Mouse (Mus musculus): ENCODE data around the gene Wwtr1.

Gene Wwtr1

DNA sequence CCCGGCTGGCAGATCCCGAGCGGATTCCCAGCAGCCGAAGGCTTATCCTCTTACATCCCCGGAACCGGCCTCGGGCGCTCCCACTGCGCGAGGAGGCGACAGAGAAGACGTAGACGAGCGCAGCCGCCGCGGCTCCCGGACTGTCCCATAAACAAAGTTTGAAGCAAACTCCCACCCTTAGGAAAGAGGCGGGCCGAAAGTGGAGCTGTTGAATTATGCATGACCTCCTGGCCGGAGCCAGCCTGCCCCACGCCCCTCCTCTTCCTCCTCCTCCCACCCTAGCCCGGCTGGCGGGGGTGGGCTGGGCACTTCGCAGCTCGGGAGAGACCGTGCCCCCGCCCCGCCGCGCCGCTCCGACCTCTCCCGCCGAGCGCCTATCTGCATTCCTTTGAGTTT, at the start of gene Wwtr1:
Gene Wwtr1 (minus strand): TSS at position 251 of the 396 bp plus-strand sequence.
- DNase-seq (ENCODE audit: low spot score) = peak; percentile 96

DNA sequence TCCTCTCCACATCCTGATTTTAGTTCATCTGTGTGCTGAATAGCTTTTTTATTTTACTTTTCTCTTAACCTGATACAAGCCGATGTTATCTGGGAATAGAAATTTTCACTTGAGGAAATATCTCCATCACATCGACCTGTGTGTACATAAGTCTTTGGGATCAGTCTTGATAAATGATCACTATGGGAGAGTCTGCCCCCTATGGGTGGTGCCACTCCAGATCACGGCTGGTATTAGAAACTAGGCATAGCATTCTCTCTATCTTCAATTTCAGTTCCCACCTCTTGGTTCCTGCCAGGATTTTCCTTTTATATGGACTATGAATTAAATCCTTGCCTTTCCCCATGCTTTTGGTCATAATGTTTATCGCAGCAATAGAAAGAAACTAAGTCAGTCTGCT, 44.0 kb upstream of the Wwtr1 start:
- no peak for DNase-seq (ENCODE audit: low spot score)

DNA sequence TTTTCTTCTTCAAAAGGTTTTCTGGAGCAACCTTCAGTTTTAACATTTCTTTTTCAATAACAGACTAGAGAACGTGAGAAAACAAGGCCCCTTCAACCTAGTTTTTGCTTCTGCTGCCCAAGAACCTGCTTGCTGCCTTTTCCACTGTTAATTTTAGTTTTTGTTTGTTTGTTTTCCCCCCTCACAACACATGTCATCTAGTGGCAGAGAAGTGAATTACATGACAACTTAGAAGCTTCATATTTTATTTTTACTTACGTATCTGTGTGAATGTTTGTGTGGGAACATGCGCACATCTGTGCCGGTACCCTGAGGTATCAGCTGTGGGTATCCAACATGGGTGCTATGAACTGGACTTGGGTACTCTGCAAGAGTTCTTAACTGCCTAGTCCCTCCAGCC, 39.9 kb upstream of the Wwtr1 start:
- no peak for DNase-seq (ENCODE audit: low spot score)

DNA sequence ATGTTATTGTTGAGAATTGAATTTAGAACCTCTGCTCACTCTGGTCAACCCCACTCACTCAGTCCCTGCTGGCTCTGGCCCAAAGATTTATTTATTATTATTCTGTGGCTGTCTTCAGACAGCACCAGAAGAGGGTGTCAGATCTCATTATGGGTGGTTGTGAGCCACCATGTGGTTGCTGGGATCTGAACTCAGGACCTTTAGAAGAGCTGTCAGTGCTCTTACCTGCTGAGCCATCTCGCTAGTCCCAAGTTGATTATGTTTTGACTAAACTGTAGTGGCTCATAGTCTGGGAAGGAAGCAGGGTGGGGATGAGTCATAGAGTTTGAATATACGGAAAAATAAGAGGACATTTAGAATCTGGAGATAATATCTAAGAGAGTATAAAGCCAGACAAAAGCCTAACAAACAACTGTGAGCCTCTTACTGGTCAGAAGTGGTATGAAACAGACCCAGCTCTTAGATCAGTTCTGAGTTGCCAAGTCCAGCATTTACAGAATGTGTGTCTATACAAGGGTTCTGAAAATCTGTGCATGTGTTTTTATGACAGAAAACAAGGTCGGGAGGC, 36.8 kb upstream of the Wwtr1 start:
- no peak for DNase-seq (ENCODE audit: low spot score)

DNA sequence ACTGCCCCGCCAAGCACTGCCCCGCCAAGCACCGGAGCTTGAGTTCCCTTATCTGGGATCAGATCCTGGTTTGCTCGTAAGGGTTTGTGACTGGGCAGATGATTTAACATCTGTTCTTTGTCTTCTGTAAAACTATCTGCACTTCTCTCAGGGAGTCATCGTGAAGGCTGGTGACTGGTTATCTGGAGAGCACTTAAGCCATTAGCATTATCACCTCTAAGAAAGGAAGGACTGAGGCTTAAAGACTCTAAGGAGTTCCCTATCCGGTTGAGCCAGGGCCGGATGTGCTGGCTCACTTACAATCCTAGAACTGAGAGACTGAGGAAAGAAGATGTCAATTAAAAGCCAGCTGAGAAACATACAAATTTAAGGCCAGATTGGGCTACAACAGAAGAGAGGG, 36.1 kb upstream of the Wwtr1 start:
- DNase-seq (ENCODE audit: low spot score) = no peak

DNA sequence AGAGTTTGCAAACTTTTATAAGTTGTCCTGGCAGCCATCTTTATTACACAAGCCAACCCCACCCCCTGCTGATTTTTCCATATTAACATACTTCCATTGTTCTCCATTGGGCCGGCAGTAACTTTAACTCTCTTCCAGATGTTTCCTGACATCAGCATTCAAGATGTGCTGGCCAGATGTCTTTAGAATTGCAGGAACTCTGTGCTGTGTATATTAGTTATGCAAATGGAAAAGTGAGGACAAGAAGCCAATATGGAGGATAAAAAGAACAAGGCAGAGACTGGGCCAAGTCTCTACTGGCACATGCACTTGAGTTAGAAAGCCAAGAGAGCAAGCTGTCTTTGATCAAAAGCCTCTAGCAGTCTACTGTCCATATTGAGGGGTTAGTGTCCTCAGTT, 28.9 kb upstream of the Wwtr1 start:
- no peak for DNase-seq (ENCODE audit: low spot score)

DNA sequence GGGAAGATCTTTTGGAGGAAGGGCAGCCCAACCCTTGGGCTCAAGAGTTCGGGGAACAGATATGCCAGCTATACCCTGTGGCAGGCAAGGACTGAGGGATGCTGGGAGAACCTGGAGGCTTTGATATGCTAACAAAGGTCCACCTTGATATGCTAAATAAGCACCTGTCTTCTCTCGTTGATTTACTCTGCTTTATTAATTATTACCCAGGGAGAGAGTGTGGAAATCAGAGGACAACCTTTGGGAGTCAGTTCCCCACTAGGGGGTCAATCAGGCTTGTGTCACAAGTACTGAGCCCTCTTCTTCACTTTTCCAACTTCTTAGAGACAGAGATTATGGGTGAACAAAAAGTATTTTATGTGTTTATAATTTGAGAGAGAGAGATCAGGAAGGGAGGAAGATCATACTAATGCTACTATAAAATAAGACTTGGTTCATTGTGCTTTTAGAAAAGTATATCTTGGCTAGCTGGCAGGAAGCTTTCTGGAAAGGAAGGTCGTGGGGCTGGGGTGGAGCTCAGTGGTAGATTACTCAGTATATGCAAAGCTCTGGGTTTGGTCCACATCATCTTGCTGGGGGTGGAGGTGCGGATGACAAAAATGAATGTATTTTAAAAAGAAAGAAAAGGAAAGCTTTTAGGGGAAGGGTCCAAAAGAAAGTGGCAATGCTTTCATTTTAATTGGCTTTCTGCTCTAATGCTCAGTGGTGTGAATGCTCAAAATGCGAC, 28.3 kb upstream of the Wwtr1 start:
- DNase-seq (ENCODE audit: low spot score) = no peak

DNA sequence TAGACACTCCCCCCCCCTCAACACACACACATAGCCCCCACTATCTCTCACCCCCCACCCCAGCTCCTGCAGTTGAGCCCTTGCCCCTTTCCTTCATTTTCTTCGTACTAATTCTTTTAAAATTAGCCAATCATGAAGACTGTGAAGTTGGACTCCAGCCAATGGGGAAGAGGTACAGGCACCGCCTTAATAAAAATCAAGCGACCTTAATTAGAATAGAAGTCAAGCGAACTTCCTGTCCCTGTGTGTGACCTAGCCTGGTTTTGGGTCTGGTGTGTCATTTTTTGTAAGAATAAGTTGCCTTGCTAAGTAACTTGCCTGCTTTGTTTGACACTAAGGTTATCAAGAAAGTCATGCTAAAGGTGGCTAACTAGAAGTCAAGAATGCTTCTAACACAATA, 26.9 kb upstream of the Wwtr1 start:
- DNase-seq (ENCODE audit: low spot score) = no peak

DNA sequence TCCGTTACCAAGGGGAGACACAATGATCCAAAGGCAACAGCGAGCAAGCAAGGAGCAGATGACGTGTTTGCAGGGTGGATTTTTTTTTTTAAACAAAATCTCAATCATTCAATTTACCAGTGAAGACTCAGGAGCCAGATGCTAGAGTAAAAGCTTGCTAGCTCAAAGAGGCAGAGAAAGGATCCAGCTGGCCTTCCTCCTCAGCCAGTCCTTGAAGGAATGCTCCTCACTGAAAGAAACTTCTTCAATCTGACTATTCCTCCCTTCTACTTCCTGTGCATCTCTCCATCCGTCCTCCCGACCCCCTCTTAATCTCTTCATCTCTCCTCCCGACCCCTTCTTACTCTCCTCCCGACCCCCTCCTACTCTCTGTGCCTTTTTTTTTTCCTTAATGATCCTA, 20.9 kb upstream of the Wwtr1 start:
- no peak for DNase-seq (ENCODE audit: low spot score)

DNA sequence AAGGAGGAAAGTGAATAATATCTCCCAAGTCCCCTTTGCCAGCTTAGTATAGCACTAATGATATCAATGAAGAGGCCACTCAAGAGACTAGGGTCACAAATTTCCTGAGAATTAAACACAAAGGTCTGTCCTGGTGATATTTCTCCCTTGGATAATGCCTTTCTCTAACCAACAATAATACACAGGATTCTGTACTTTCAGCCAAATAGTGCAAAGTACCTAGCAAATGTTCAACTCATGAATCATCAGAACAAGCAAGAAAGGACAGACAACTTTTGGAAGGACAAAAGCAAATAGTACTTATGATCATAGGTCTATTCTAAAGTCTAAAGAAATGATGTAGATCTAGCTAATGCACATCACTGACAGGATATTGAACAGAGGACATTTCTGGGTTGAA, 19.8 kb upstream of the Wwtr1 start:
- DNase-seq (ENCODE audit: low spot score) = no peak

DNA sequence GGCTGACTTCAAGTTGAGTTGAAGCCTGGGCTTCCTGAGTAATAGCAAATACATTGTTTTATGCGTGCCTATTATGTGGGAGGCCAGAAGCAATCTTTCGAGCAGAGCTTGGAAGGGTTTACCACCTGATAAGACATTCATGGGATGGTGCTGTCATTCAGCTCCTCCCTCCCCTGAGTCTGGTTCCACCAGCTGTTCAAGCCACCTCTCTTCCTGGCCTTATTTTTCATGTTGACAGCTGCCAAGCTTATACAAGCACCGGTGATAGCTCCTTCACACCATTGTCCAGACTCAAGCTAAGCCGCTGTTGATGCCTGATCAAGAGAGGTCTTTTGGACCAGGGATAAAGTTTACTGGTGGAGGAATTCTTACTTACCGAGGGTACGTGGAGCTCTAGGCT, 10.3 kb upstream of the Wwtr1 start:
- DNase-seq (ENCODE audit: low spot score) = no peak

DNA sequence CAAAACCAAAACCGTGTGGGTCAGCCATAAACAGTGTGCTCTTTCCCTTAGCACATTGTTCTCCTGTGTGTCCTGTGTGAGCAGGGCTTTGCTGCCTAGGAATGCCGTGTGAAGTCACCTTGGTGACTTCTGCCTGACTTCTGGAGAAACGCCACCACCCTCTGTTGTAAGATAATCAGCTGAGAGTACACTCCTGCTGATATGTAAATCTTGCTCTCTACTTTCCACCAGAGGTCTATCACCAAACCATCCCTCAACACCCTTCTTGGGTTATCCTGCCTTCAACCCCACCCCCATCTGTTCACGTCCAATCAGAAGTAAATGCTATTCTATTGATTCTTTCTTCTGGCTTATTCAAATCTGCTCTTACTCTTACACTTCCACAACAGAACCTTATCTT, 7.8 kb upstream of the Wwtr1 start:
- no peak for DNase-seq (ENCODE audit: low spot score)

DNA sequence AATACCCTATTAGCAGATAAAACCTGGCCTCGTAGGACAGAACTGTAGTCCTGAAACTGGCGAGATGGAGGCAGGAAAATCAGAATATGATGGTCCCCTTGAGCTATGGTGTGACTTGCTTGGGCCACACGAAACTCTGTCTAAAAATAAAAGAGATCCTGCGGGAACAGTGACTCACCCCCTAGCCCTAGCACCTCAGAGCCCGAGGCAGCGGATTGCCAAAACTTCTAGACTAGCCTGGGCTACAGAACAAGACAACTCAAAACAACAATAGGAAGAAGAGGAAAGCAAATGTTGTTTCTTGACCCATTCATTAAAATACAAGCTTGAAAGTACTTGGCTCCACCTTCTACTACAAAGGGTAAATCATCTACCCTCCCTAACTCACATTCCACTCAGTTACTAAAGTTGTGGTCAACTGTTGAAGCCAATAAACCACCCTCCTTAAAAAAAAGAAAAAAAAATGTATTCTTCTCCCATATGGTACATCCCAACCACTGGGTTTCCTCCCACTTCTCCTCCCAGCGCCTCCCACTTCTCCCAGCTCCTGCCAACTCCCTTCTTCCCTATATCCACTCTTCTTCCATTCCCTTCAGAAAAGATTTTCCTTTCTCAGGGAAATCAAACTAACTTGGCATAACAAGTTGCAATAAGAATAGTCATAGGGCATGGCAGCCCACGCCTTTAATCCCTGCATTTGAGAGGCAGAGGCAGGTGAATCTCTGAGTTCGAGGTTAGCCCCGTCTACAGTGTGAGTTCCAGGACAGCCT, 4.9 kb upstream of the Wwtr1 start:
- DNase-seq (ENCODE audit: low spot score) = no peak

DNA sequence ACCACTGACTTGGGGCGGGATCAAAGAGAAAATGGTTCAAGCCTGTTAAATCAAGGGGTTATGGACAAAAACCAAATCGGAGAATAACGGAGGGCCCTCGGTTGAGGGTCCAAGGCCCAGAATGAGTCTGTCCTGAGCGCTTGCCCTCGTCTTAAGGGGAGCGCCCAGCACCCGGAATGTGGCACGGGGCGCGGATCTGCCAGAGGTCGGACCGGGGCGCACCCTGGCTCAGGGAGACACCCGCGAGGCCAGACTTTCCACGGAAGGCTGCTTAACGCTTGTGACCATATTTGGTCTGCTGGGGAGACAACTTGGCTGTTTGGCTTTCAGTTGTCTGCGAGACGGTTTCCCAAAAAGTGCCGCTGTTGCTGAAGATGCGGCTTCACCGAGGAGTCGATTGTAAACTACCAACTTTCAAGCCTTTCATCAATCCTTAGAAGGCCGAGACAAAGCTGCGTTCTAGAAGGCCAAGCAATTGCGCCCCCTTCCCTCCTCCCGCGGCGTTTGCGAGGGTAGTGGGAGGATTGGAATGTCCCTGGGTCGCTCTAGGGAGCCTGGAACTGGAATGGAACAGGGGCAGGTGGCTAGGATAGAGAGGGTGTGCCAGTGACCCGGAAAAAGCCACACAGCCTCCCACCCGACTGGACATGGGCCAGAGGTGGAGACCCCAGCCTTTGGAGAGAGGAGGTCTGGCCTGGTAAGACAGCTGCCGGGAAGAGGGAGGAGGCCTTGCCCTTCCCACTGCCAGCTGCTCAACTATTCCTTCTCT, 530 bp upstream of the Wwtr1 start:
- DNase-seq (ENCODE audit: low spot score) = no peak

DNA sequence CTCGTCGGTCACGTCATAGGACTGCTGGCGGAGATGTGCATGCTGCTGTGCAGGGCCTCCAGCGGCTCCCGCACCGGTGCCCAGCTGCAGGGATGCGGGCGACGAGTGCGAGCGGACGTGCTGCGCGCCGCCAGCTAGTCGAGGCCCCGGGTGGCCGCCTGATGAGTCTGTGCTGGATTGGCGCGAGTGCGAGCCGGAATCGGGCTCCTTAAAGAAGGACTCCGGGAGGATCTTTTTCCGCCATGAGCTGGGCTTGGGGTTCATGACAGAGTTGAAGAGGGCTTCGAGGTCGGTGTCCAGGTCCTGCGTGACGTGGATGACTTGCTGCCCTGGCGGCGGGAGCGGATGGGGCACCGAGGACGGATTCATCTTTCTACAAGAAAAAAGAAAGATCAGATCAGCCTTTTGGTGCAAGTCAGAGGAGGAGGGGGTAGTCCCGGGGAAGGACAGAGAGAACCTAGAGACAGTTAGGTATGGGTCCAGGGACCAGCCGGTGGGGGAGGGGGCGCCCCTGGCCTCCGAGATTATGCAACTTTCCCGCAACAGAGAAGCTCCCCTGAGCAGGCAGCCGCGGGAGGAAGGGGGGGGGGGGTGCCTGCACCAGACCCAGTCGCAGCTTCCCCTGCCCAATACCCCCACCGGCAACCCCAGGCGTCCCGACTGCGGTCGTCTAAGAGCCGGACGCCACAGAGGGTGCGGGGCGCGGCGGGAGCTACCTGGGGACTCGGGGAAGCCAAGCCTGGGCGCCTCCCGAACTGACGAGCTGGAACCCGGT, 638 bp downstream of the Wwtr1 start:
- DNase-seq (ENCODE audit: low spot score) = peak; percentile 72

DNA sequence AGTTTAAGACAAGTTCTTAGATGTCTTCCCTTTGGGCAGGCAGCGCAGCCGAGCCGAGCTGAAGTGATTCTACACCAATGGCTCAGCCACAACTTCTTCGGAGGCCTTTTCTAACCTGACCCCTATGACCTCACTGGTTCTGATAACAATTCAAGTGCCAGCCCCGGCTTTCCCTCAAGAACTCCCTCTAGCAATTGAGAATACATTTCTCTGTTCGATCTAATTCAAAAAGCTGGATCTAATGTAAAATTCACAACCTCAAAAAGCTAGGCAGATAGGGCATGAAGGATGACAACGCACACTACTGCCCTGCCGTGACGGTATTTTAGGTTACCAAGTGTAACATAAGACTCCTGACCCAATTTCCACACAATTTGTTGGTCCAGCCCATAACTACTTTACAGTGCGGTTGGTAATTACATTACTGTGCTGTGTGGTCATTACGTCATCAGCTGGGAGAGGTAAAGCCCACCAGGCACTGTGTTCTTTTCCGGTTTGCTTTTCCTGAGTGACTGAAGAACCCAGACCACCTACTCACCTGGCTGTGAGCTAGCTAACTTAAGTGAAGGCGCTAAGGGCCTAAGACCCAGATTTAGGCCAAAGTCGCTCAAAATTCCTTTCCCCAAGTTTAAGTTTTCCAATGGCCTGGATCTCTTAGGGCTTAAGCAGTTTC, 1.7 kb downstream of the Wwtr1 start:
- no peak for DNase-seq (ENCODE audit: low spot score)

DNA sequence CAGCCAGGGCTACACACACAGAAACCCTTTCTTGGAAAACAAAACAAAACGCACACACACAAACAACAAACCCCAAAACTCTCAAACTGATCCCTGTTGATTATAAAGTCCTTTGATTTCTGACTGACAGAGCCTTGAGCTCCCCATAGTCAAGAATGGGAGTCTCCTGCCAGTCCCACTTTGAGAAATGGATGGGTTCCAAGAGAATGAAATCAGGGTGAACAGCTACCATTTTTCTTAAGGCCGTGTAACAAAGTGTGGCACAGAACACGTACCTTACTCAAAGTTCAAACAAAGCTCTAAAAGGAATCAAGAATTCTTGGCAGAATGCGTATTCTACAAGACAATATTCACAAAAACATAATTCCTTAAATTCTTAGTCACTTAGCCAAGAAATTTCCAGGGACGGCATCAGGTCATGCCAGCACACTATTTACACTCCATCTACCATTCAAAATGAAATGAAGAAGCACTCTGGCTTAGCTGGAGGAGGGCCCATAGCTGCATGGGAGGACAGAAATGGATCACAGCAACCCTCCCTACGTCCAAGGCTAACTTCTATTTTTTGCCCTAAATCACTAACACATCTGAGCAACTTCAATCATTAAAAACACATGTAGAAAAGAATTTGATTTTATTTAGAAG, 3.3 kb downstream of the Wwtr1 start:
- no peak for DNase-seq (ENCODE audit: low spot score)

DNA sequence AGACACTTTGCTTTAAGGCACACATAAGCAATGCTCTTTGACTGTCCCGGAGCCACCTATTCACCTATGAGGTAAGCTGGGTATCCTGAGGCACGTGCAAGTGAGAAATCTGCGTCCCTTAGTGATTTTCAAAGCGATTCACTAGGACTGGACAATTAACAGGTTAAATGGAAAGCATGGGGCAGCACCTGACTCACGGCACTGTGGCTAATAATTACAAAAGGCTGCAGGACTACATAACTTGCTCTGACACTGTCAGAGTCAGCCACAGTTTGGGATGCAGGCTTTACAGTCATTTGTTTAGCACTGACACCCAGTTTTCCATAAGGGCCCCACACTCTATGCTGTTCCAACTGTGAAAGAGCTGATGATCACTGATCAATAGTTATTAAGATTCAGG, 9.1 kb downstream of the Wwtr1 start:
- DNase-seq (ENCODE audit: low spot score) = peak; percentile 64

DNA sequence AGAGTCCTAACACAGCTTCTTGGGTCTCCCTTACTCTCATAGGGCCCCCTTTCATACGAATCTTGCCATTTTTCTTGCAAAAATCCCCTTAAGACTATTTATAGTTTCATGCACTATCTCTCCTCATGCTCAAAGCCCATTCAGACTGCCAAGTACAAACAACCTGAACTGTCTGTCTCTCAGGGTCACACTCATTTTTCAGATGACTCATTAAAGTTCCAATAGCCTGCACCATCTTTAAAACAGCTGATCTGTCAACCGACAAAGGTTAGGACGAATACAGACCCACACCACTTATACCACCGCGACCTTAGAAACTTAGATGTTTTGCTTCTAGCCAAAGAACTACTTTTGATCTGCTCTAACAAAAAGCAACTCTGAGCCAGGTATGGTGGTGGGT, 12.1 kb downstream of the Wwtr1 start:
- no peak for DNase-seq (ENCODE audit: low spot score)

DNA sequence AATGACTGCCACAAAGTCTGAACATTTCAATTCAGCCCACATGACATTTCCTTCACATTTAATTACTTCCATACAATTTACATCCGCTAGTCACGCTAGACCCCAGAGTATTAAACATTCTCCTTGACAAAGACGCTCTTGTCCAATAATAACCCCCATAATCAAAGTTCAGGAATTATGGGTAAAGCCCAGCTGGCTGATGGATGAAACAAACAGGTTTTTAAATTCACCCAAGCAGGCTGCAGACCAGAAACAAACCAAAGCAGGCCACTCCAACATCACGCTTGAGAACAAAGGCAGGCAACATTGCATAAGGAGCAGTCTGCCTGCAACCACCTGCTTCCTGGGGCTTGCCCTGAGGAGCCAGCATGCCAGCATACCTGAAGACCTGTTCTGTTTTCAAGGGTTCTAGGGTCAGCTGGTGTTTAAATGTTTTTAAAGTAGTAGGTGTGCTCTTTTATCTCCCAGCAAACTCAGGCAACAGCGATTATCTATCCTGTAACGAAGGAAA, 12.7 kb downstream of the Wwtr1 start:
- DNase-seq (ENCODE audit: low spot score) = no peak

DNA sequence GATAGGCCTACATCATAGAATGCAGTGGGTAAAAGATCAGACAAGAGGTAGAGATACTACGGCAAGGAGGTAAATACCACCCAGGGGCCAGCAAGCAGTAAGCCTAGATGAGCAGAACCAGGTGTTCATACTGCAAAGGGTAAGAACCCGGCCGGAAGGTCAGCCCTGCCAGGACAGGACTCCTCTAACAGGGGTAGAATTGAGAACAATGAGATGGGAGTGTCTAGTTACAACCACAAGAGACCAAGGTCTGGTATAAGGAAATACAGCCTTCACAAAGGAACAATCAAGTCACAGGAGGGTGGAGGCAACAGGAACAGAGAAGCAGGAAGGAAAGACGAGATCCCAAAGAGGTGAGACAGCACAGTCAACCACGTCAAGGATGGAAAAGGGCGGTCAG, 16.9 kb downstream of the Wwtr1 start:
- no peak for DNase-seq (ENCODE audit: low spot score)

All from yolk sac, embryonic 10.5 days (tissue).